Mouse (Mus musculus) activated CD4-positive, CD25-positive, alpha-beta regulatory T cell, adult 4 months (primary cell): Measurements from ENCODE around the gene Bckdhb. TPM values are rescaled to one million over a fixed set of nuclear protein-coding genes. Genes with fewer than 3 reads are reported as not detected.
"Not testable (repeated sequence)": the region's sequence is repeated elsewhere in the genome, so short reads cannot be mapped to it uniquely, and the experiment has no call there.

Experiments used
- ATAC-seq: one replicate; pipeline ENCODE4 v1.8.0; 2017
- polyA plus RNA-seq, 2 experiments: library from polyadenylated mRNA; unstranded; fragments of 100-300 nt; shearing (Covaris generic); gene quantifications; one replicate each; pipeline ENCODE4 v1.2.1; 2017

Bckdhb gene
- polyA plus RNA-seq, 2 experiments from 2014 or later = 9.3 to 10.2 TPM

DNA sequence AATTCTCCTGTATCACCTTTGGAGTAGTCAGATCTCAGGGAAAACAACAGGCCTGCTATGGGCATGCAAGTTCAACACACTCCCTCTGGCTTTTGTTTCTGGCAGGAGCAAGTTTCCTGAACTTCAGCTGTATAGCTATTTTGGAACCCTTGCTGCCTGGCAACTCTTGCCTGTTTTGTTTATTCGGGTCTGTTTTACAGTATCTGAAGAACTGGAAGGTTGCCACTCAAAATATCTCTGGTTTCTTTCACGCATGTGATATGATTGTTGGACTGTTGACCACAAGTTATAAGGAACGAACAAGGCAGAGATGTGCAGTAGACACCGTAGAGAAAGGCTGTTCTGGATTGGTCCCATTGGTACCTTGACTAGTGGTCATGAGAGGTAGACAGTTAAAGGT lies 39.4 kb downstream of the Bckdhb start:
- ATAC-seq = no peak

DNA sequence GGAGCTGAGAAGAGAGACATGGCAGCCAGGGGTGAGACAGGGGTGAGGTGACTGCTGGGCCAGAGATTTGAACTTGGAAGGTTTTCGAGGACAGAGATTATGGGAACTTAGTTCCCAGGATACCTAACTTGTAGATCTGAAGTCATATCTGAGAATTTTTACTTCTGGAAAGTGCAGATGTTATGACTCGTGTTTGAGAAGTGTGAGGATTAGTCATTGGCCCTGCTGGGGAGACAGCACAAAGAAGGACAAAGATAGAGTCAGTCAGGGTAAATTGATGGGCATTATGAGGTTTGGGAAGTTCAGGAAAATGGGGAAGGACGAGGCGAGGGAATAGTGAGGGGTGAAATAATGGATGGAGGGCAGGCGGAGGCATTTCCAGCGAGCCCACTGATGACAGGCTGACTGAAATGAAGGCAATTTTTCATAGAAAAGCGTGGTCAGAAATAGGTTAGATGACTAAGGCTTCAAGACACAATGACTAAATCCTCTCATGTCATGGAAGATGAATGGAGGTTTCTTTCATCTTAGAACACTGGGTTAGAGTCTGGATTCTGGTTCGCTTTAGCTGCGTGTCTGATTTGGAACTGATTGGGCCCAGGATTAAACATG lies 42.6 kb downstream of the Bckdhb start:
- no peak for ATAC-seq

GRCm38 (mm10) chr9:83969326-83969725 lies 44.4 kb downstream of the Bckdhb start:
- ATAC-seq = no peak

DNA sequence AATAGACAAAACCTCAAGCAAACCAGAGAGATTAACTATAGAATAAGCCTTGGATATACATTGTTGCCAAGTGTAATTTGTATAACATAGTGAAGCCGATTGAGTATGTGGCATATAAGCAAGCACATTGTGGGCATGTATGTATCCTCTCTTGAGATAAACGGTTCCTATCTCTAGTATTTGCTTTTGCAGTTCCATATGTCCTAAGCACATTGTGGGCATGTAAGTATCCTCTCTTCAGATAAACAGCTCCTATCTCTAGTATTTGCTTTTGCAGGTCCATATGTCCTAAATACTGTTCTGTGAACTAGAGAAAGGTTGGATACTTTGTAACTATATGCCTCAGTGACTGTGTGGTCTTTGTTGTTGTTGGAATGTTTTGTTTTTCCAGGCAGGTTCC lies 48.5 kb downstream of the Bckdhb start:
- no peak for ATAC-seq

DNA sequence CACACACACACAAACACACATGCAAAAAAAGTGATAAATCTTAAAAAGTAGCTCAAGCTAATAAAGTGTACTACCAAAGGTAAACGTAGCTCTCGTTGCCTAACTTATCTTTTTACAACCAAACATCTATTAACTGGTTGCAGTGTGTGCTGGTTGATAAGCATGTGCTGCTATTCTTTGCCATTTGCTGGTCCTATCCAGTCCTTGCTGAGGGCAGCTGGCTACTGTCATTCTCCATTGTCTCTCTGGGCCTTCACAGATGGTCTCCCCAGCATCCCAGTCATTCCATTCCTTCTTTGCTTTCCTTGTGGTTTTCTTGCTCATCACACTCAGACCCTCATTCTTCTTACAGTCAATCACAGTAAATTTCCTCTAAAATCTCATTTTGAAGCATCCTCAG lies 50.9 kb downstream of the Bckdhb start:
- no peak for ATAC-seq

GRCm38 (mm10) chr9:83981234-83981633 lies 56.3 kb downstream of the Bckdhb start:
- no peak for ATAC-seq

- ATAC-seq = no peak
These were observed 84.0 kb downstream of the Bckdhb start for GRCm38 (mm10) chr9:84008961-84009360.

DNA sequence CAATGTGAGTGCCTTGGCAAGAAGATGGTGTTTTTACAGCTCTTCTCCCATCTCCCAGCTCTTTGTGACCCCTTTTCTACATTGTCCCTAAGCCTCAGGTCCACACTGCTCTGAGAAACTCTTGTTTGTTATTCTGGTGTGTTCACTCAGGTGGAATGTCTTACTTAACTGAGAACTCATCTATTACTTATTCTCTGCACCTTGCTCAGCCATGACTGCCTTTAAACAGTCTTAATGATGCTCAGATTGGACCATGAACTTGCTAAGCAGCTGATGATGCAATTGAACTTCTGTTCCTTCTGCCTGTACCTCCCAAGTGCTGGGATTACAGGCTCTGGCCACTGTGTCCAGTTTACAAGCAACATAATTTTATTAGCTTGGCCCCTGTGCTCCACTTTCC lies 86.2 kb downstream of the Bckdhb start:
- no peak for ATAC-seq

- ATAC-seq = not testable (repeated sequence)
These were observed 93.2 kb downstream of the Bckdhb start for GRCm38 (mm10) chr9:84018141-84018540.

DNA sequence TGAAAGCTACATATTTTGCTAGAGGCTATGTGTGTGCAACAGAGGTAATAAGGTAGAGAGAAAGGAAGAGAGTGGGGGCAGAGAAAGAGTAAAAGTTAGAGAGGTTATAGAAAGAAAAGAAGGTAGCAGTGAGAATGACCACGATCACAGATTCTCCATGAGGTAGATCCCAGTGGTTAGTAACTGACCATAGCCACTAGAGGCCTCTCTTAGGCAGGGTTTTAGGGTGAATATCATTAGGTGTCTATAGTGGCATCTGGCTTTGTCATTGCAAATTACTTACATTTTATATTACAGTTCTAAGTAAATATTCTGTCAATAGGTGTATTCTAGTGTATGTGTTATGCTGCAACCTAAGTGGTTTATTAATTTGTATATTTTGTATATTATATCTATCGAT lies 94.7 kb downstream of the Bckdhb start:
- ATAC-seq = peak; percentile 84

GRCm38 (mm10) chr9:84021189-84021588 lies 96.2 kb downstream of the Bckdhb start:
- ATAC-seq = no peak

GRCm38 (mm10) chr9:84028120-84028519 lies 103.2 kb downstream of the Bckdhb start:
- no peak for ATAC-seq

DNA sequence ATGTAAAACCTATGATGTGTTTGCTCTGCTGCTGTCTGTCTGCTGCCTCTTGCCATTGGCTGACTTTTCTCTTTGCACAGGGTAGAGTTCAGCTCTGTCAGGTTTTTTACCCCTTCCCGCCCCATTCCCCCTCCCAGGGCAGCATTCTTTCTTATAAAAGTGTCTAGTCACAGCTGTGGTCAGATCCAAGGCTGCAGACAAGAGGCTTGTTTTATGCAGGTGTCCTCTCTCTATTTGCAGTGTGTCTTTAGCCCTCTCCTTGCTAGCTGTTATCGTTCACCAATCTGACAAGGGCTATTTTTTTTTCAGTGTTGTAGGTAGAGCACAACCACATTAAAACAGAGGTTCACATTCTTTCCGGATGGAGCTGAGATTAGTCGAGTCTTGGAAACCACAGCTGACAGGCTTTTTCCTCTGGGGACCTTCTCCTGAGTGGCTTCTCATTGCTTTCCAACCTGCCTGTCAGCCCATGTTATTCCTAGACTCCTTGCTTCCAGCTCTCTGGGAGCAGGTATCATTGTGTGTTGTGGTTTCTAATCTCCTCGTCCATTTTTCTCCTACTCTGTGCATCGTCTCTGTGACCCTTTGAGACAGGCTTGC lies 105.8 kb downstream of the Bckdhb start:
- ATAC-seq = peak; percentile 40

- ATAC-seq = no peak
These were observed 106.5 kb downstream of the Bckdhb start for GRCm38 (mm10) chr9:84031406-84031805.

GRCm38 (mm10) chr9:84032669-84033341 lies 107.9 kb downstream of the Bckdhb start:
- no peak for ATAC-seq

DNA sequence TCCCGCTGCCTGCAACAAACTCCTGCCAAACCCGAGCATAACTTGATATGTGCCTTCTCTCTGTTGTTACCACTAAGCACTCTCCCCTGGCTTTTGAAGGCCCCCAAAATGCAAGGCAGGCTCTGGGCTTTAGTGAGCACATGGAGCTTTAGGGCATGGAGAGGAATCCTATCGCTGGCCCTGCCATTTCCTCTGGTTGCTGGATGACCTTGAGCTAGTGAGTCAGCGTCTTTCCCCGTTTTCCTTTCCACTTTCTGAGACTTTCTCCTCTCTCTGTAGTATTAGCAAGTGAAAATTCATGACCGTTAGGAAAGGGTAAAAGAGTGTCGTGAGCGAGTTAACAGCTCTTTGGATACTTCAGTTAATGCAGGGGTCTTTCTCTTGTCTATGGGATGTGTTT lies 111.1 kb downstream of the Bckdhb start:
- ATAC-seq = no peak

GRCm38 (mm10) chr9:84037224-84037623 lies 112.3 kb downstream of the Bckdhb start:
- ATAC-seq = no peak

DNA sequence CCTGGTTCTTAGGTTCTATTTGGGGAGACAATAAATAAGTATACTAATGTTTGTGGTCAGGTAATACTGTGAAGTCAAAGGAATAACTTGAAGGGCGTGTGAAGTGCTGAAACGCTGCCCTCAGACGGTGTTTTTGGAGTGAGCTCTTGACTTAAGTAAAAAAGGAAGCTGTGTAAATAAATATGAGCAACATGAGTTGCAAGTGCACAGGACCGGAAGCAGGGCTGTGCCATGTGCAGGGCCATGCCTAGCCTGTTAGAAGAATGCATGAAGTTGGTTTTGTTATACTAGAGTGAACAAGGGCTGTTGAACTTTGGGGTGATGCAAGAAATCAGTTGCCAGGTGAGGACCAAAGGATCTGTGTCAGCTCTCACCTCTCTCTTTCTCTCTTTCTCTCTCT lies 114.0 kb downstream of the Bckdhb start:
- ATAC-seq = no peak

GRCm38 (mm10) chr9:84040376-84040775 lies 115.4 kb downstream of the Bckdhb start:
- no peak for ATAC-seq

DNA sequence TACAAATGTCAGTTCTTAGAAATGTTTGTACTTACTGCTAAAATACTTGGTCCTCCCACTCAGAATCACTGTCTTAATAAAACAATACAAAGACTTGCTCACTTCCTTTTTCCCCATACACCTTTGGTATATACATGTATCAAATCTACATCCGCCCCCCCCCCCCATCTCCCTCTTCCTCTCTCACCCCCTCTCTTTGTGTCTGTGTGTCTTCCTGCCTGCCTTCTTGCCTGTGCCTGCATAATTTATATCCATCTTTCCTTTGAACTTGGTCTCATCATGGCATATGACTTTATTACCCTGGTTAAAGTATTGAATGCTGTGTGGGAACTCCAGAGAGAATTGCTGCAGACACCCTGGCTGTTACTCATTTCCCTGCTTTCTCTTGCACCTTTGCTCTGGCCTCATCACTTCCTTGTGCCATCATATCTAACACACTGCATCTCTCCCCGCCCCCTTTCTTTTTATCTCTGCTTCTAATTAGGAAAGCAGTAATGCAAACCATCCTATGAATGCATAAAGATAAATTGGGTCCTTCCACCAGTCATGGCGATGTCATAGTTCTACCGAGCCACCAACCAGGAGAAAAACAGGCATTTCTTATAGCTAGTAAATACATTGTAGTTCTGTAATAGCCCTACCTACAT lies 116.8 kb downstream of the Bckdhb start:
- peak; percentile 92 for ATAC-seq

- no peak for ATAC-seq
These were observed 117.6 kb downstream of the Bckdhb start for GRCm38 (mm10) chr9:84042539-84042938.

GRCm38 (mm10) chr9:84044136-84044535 lies 119.2 kb downstream of the Bckdhb start:
- ATAC-seq = no peak

DNA sequence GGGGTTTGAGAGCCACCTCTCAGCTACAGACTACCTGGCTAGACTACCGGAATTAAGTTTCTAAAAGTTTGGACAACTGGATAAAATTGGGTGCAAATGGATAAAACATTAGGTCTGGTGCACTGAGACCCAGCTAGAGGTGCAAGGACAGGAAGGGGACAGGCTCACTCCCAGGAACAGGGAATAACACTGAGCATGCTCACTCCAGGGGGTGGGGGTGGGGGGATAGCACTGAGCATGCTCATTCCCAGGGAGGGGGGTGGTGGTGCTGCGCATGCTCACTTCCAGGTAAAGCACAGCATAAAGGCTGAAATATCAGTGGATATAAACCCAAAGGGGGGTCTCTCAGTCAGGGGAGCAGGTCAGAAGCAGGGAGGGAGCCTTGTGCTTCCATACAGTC lies 120.7 kb downstream of the Bckdhb start:
- ATAC-seq = no peak

GRCm38 (mm10) chr9:84046334-84046733 lies 121.4 kb downstream of the Bckdhb start:
- ATAC-seq = no peak
